Mouse (Mus musculus): ENCODE data around the gene Mea1. TPM values are rescaled to one million over a fixed set of nuclear protein-coding genes. Genes with fewer than 3 reads are reported as not detected.
A peak's percentile ranks its signal among the peaks of the same experiment; 100 is the strongest.

Gene Mea1
- polyA plus RNA-seq (2012; ENCODE audit: insufficient read depth, insufficient read length, low replicate concordance, missing spikeins), result not detected in 2 replicates

- Histone ChIP-seq H3K27ac (ENCODE audit: insufficient read depth, low read depth, low read length) (no peak within 1 kb of the TSS), H3K4me3 (ENCODE audit: insufficient read depth, low read depth, low read length) (no peak within 1 kb of the TSS), H3K4me1 (ENCODE audit: control insufficient read depth, insufficient read depth, low read length) (peaks cover 28% of the 10 kb centered on the region)
- 78% methylated on average over 9 of the region's 9 CpGs for WGBS
- no peak for TF ChIP-seq CTCF (IDR thresholded peaks at IDR 0.05; ENCODE audit: insufficient read depth, low read depth, low read length)
- TF ChIP-seq POLR2A (IDR thresholded peaks at IDR 0.05; ENCODE audit: insufficient read depth, low read depth, low read length), result no peak
Measured at GRCm38 (mm10) chr17:46678416-46678815, at the start of gene Mea1. TSS of gene Mea1 (plus strand) at chr17:46678793.

- TF ChIP-seq POLR2A (IDR thresholded peaks at IDR 0.05; ENCODE audit: insufficient read depth, low read depth, low read length) (no peak), CTCF (IDR thresholded peaks at IDR 0.05; ENCODE audit: insufficient read depth, low read depth, low read length) (no peak)
- WGBS, result 36% methylated on average over 12 of the region's 12 CpGs
- Histone ChIP-seq H3K27ac (ENCODE audit: insufficient read depth, low read depth, low read length) (no peak overlapping the region), H3K4me1 (ENCODE audit: control insufficient read depth, insufficient read depth, low read length) (peaks cover 16% of the 10 kb centered on the region), H3K4me3 (ENCODE audit: insufficient read depth, low read depth, low read length) (peak overlapping the region; percentile 65; the same call in 1 of the 2 replicates)
Measured at GRCm38 (mm10) chr17:46629685-46630441, 48.7 kb upstream of the Mea1 start.

- no peak for TF ChIP-seq CTCF (IDR thresholded peaks at IDR 0.05; ENCODE audit: insufficient read depth, low read depth, low read length)
- TF ChIP-seq POLR2A (IDR thresholded peaks at IDR 0.05; ENCODE audit: insufficient read depth, low read depth, low read length), result no peak
- 4% methylated on average over 15 of the region's 15 CpGs for whole genome bisulfite sequencing
- H3K4me3 ChIP-seq (ENCODE audit: insufficient read depth, low read depth, low read length), result no peak overlapping the region
- peaks cover 14% of the 10 kb centered on the region for H3K4me1 ChIP-seq (ENCODE audit: control insufficient read depth, insufficient read depth, low read length)
- no peak overlapping the region for H3K27ac ChIP-seq (ENCODE audit: insufficient read depth, low read depth, low read length)
Measured at GRCm38 (mm10) chr17:46636831-46637523, 41.6 kb upstream of the Mea1 start.

- no peak for TF ChIP-seq POLR2A (IDR thresholded peaks at IDR 0.05; ENCODE audit: insufficient read depth, low read depth, low read length)
- TF ChIP-seq CTCF (IDR thresholded peaks at IDR 0.05; ENCODE audit: insufficient read depth, low read depth, low read length), result no peak
- WGBS, result 90% methylated on average over 9 of the region's 9 CpGs
- H3K27ac ChIP-seq (ENCODE audit: insufficient read depth, low read depth, low read length), result no peak overlapping the region
- no peak overlapping the region for H3K4me3 ChIP-seq (ENCODE audit: insufficient read depth, low read depth, low read length)
- peaks cover 22% of the 10 kb centered on the region for H3K4me1 ChIP-seq (ENCODE audit: control insufficient read depth, insufficient read depth, low read length)
Measured at GRCm38 (mm10) chr17:46639929-46640328, 38.7 kb upstream of the Mea1 start.

GRCm38 (mm10) chr17:46642060-46642459 is 36.5 kb upstream of the Mea1 start:
- Histone ChIP-seq H3K4me1 (ENCODE audit: control insufficient read depth, insufficient read depth, low read length) (peaks cover 20% of the 10 kb centered on the region), H3K27ac (ENCODE audit: insufficient read depth, low read depth, low read length) (no peak overlapping the region), H3K4me3 (ENCODE audit: insufficient read depth, low read depth, low read length) (no peak overlapping the region)
- no peak for TF ChIP-seq CTCF (IDR thresholded peaks at IDR 0.05; ENCODE audit: insufficient read depth, low read depth, low read length)
- no peak for TF ChIP-seq POLR2A (IDR thresholded peaks at IDR 0.05; ENCODE audit: insufficient read depth, low read depth, low read length)
- WGBS, result 94% methylated on average over 17 of the region's 17 CpGs

- H3K4me3 ChIP-seq (ENCODE audit: insufficient read depth, low read depth, low read length), result no peak overlapping the region
- H3K27ac ChIP-seq (ENCODE audit: insufficient read depth, low read depth, low read length), result no peak overlapping the region
- H3K4me1 ChIP-seq (ENCODE audit: control insufficient read depth, insufficient read depth, low read length), result peaks cover 17% of the 10 kb centered on the region
- 92% methylated on average over 12 of the region's 12 CpGs for WGBS
- no peak for TF ChIP-seq CTCF (IDR thresholded peaks at IDR 0.05; ENCODE audit: insufficient read depth, low read depth, low read length)
- no peak for TF ChIP-seq POLR2A (IDR thresholded peaks at IDR 0.05; ENCODE audit: insufficient read depth, low read depth, low read length)
Measured at GRCm38 (mm10) chr17:46644152-46644805, 34.3 kb upstream of the Mea1 start.

- TF ChIP-seq POLR2A (IDR thresholded peaks at IDR 0.05; ENCODE audit: insufficient read depth, low read depth, low read length) (no peak), CTCF (IDR thresholded peaks at IDR 0.05; ENCODE audit: insufficient read depth, low read depth, low read length) (no peak)
- peak overlapping the region; percentile 65 for H3K4me3 ChIP-seq (ENCODE audit: insufficient read depth, low read depth, low read length)
- H3K4me1 ChIP-seq (ENCODE audit: control insufficient read depth, insufficient read depth, low read length), result peaks cover 17% of the 10 kb centered on the region
- WGBS, result 7% methylated on average over 11 of the region's 11 CpGs
- H3K27ac ChIP-seq (ENCODE audit: insufficient read depth, low read depth, low read length), result no peak overlapping the region
Measured at GRCm38 (mm10) chr17:46644916-46645475, 33.6 kb upstream of the Mea1 start.

- under 1% methylated on average over 53 of the region's 53 CpGs for WGBS
- H3K4me1 ChIP-seq (ENCODE audit: control insufficient read depth, insufficient read depth, low read length), result peaks cover 18% of the 10 kb centered on the region
- TF ChIP-seq POLR2A (IDR thresholded peaks at IDR 0.05; ENCODE audit: insufficient read depth, low read depth, low read length) (peak; percentile 95), CTCF (IDR thresholded peaks at IDR 0.05; ENCODE audit: insufficient read depth, low read depth, low read length) (no peak)
- peak within 1 kb of the TSS; percentile 82 for H3K4me3 ChIP-seq (ENCODE audit: insufficient read depth, low read depth, low read length)
- peak within 1 kb of the TSS; percentile 64 for H3K27ac ChIP-seq (ENCODE audit: insufficient read depth, low read depth, low read length)
Measured at GRCm38 (mm10) chr17:46645561-46646321, 32.9 kb upstream of the Mea1 start, which contains the start of the genes Klc4 and Mrpl2. TSS of gene Klc4 (minus strand) at chr17:46646022. TSS of gene Mrpl2 (plus strand) at chr17:46646229.

Data from olfactory bulb, adult 2 months (tissue).